Mouse (Mus musculus) bone marrow, adult 2 months (tissue): ENCODE measurements around the gene Cldn3. TPM values are rescaled to one million over a fixed set of nuclear protein-coding genes. Genes with fewer than 3 reads are reported as not detected.
"Not testable (repeated sequence)": the region's sequence is repeated elsewhere in the genome, so short reads cannot be mapped to it uniquely, and the experiment has no call there.

Experiments used
- H3K27ac ChIP-seq: fragments of 200-500 bp; 2 replicates; pipeline ENCODE4 v1.5.1; 2012; ENCODE audit warnings: low read depth, mild to moderate bottlenecking, control low read depth, inconsistent platforms, low read length; ENCODE audit not compliant: control insufficient read depth, poor library complexity, insufficient read depth
- H3K4me1 ChIP-seq: fragments of 200-500 bp; 2 replicates; pipeline ENCODE4 v1.6.1; 2011; ENCODE audit warnings: low read length; ENCODE audit not compliant: control insufficient read depth, insufficient read depth
- H3K4me3 ChIP-seq: fragments of 200-500 bp; replicated peaks from 2 replicates; pipeline ENCODE3; 2011; ENCODE audit warnings: mild to moderate bottlenecking, low read depth, low read length, control low read depth; ENCODE audit not compliant: control insufficient read depth
- CTCF ChIP-seq: fragments of 200-500 bp; IDR thresholded peaks from 2 replicates; pipeline ENCODE4 v1.5.1; 2011; ENCODE audit warnings: low read length, control low read depth; ENCODE audit not compliant: control insufficient read depth, insufficient read depth
- POLR2A ChIP-seq: fragments of 200-500 bp; IDR thresholded peaks from 2 replicates; pipeline ENCODE4 v1.6.1; 2011; ENCODE audit warnings: low read depth, mild to moderate bottlenecking, control low read depth, low read length, borderline replicate concordance; ENCODE audit not compliant: control insufficient read depth
- WGBS: fragments of 180-500 bp; shearing (Covaris S2); methylation state at CpG from one replicate; pipeline ENCODE4 v1.1.7; 2018; 5-methylcytosine and 5-hydroxymethylcytosine counted together
- polyA plus RNA-seq: library from polyadenylated mRNA; stranded (reverse); fragments of >200 nt; gene quantifications from 2 replicates; pipeline ENCODE4 v1.2.4, GENCODE M21; 2011; ENCODE audit warnings: low replicate concordance; ENCODE audit not compliant: missing spikeins, insufficient read depth, insufficient read length

Cldn3 gene
- not detected in 2 replicates for polyA plus RNA-seq

- Histone ChIP-seq H3K4me1 (no peaks in the 10 kb centered on the region), H3K4me3 (no peak within 1 kb of the TSS), H3K27ac (no peak within 1 kb of the TSS)
- TF ChIP-seq CTCF = no peak
- no peak for TF ChIP-seq POLR2A
- 7% methylated on average over 25 of the region's 25 CpGs for WGBS
These were observed at the start of gene Cldn3 for GRCm38 (mm10) chr5:134985633-134986297. Gene Cldn3, plus strand, starts transcription at chr5:134986214.

GRCm38 (mm10) chr5:134936626-134937185 lies 49.3 kb upstream of the Cldn3 start:
- Histone ChIP-seq H3K4me3 (no peak overlapping the region), H3K4me1 (no peaks in the 10 kb centered on the region), H3K27ac (no peak overlapping the region)
- TF ChIP-seq CTCF (no peak), POLR2A (no peak)
- WGBS = 56% methylated on average over 6 of the region's 6 CpGs

GRCm38 (mm10) chr5:134939069-134939468 lies 46.9 kb upstream of the Cldn3 start:
- Histone ChIP-seq H3K27ac (no peak overlapping the region), H3K4me3 (no peak overlapping the region), H3K4me1 (no peaks in the 10 kb centered on the region)
- 67% methylated on average over 3 of the region's 3 CpGs for WGBS
- no peak for TF ChIP-seq CTCF
- no peak for TF ChIP-seq POLR2A

- not testable (repeated sequence) for H3K4me1 ChIP-seq, H3K27ac ChIP-seq, H3K4me3 ChIP-seq
- WGBS = 80% methylated on average over 3 of the region's 7 CpGs
These were observed 46.5 kb upstream of the Cldn3 start for GRCm38 (mm10) chr5:134939554-134939953.

- 62% methylated on average over 14 of the region's 14 CpGs for WGBS
- TF ChIP-seq POLR2A (no peak), CTCF (no peak)
- no peak overlapping the region for H3K4me3 ChIP-seq
- H3K4me1 ChIP-seq = no peaks in the 10 kb centered on the region
- H3K27ac ChIP-seq = no peak overlapping the region
These were observed 44.4 kb upstream of the Cldn3 start for GRCm38 (mm10) chr5:134941472-134942209.

- 71% methylated on average over 2 of the region's 2 CpGs for WGBS
- Histone ChIP-seq H3K4me3 (no peak overlapping the region), H3K4me1 (no peaks in the 10 kb centered on the region), H3K27ac (no peak overlapping the region)
- no peak for TF ChIP-seq POLR2A
- no peak for TF ChIP-seq CTCF
These were observed 43.3 kb upstream of the Cldn3 start for GRCm38 (mm10) chr5:134942740-134943139.

GRCm38 (mm10) chr5:134944179-134944578 lies 41.8 kb upstream of the Cldn3 start:
- no peak for TF ChIP-seq CTCF
- WGBS = 59% methylated on average over 5 of the region's 5 CpGs
- no peaks in the 10 kb centered on the region for H3K4me1 ChIP-seq
- H3K27ac ChIP-seq = no peak overlapping the region
- no peak overlapping the region for H3K4me3 ChIP-seq

GRCm38 (mm10) chr5:134945266-134945959 lies 40.6 kb upstream of the Cldn3 start:
- H3K4me3 ChIP-seq = no peak overlapping the region
- H3K4me1 ChIP-seq = no peaks in the 10 kb centered on the region
- no peak overlapping the region for H3K27ac ChIP-seq
- WGBS = 67% methylated on average over 19 of the region's 19 CpGs
- TF ChIP-seq CTCF = no peak
- no peak for TF ChIP-seq POLR2A
